Mouse (Mus musculus): ENCODE results near the gene Gdf10. TPM values are rescaled to one million over a fixed set of nuclear protein-coding genes. Genes with fewer than 3 reads are reported as not detected.

Gene Gdf10
- polyA plus RNA-seq, 1 experiment from 2014 or later = 2.5 TPM

- Histone ChIP-seq H3K4me2 (no peak overlapping the region), H3K36me3 (replicated peaks) (no peaks in the 10 kb centered on the region), H3K9me3 (no peaks in the 10 kb centered on the region), H3K9ac (no peak overlapping the region), H3K27me3 (no peaks in the 10 kb centered on the region), H3K4me3 (replicated peaks) (no peak overlapping the region), H3K27ac (no peak overlapping the region), H3K4me1 (no peaks in the 10 kb centered on the region)
- ATAC-seq (ENCODE audit: low FRiP score) = no peak
- 86% methylated on average over 1 of the region's 1 CpGs for WGBS
Measured at GRCm38 (mm10) chr14:33903199-33903598, 20.2 kb upstream of the Gdf10 start.

GRCm38 (mm10) chr14:33904851-33905250, 18.5 kb upstream of the Gdf10 start:
- Histone ChIP-seq H3K4me1 (no peaks in the 10 kb centered on the region), H3K36me3 (replicated peaks) (no peaks in the 10 kb centered on the region), H3K4me2 (no peak overlapping the region), H3K9me3 (no peaks in the 10 kb centered on the region), H3K27me3 (no peaks in the 10 kb centered on the region), H3K27ac (no peak overlapping the region), H3K9ac (no peak overlapping the region), H3K4me3 (replicated peaks) (no peak overlapping the region)
- no peak for ATAC-seq (ENCODE audit: low FRiP score)

GRCm38 (mm10) chr14:33913727-33914126, 9.7 kb upstream of the Gdf10 start:
- WGBS = 31% methylated on average over 3 of the region's 3 CpGs
- H3K27me3 ChIP-seq = peaks cover 21% of the 10 kb centered on the region

GRCm38 (mm10) chr14:33914206-33914605, 9.2 kb upstream of the Gdf10 start:
- ATAC-seq (ENCODE audit: low FRiP score) = no peak
- peaks cover 26% of the 10 kb centered on the region for H3K27me3 ChIP-seq
- H3K9me3 ChIP-seq = no peaks in the 10 kb centered on the region
- H3K4me1 ChIP-seq = 0 out of 2 replicates have a peak, but pooled peaks cover 9% of the 10 kb centered on the region
- H3K4me2 ChIP-seq = no peak overlapping the region
- WGBS = 85% methylated on average over 9 of the region's 9 CpGs
- H3K27ac ChIP-seq = no peak overlapping the region
- no peaks in the 10 kb centered on the region for H3K36me3 ChIP-seq (replicated peaks)
- H3K9ac ChIP-seq = no peak overlapping the region
- no peak overlapping the region for H3K4me3 ChIP-seq (replicated peaks)

More at GRCm38 (mm10) chr14:33913727-33914126, 9.7 kb upstream of the Gdf10 start:
- Histone ChIP-seq H3K9me3 (no peaks in the 10 kb centered on the region), H3K36me3 (replicated peaks) (no peaks in the 10 kb centered on the region), H3K4me1 (0 out of 2 replicates have a peak, but pooled peaks cover 4% of the 10 kb centered on the region), H3K9ac (no peak overlapping the region), H3K27ac (no peak overlapping the region), H3K4me2 (no peak overlapping the region), H3K4me3 (replicated peaks) (no peak overlapping the region)
- ATAC-seq (ENCODE audit: low FRiP score) = no peak

GRCm38 (mm10) chr14:33920727-33921559, 2.4 kb upstream of the Gdf10 start:
- peak; percentile 44 for ATAC-seq (ENCODE audit: low FRiP score)

GRCm38 (mm10) chr14:33922771-33923167, 618 bp upstream of the Gdf10 start:
- Histone ChIP-seq H3K9me3 (no peaks in the 10 kb centered on the region), H3K9ac (peak overlapping the region; percentile 61; the same call in 1 of the 2 replicates), H3K36me3 (replicated peaks) (no peaks in the 10 kb centered on the region), H3K4me2 (peak overlapping the region; percentile 97), H3K4me3 (replicated peaks) (peak overlapping the region; percentile 65), H3K27me3 (peaks cover 78% of the 10 kb centered on the region), H3K4me1 (peaks cover 43% of the 10 kb centered on the region), H3K27ac (no peak overlapping the region)
- WGBS = 6% methylated on average over 8 of the region's 8 CpGs
- no peak for ATAC-seq (ENCODE audit: low FRiP score)

More at GRCm38 (mm10) chr14:33920727-33921559, 2.4 kb upstream of the Gdf10 start:
- no peak overlapping the region for H3K4me3 ChIP-seq (replicated peaks)
- no peaks in the 10 kb centered on the region for H3K9me3 ChIP-seq
- H3K4me2 ChIP-seq = 0 out of 2 replicates have a peak overlapping the region, but pooled peaks have one; percentile 1
- no peak overlapping the region for H3K27ac ChIP-seq
- H3K9ac ChIP-seq = no peak overlapping the region
- no peaks in the 10 kb centered on the region for H3K36me3 ChIP-seq (replicated peaks)
- H3K27me3 ChIP-seq = peaks cover 82% of the 10 kb centered on the region
- WGBS = 6% methylated on average over 14 of the region's 14 CpGs
- peaks cover 43% of the 10 kb centered on the region for H3K4me1 ChIP-seq

- H3K4me3 ChIP-seq (replicated peaks) = no peak overlapping the region
- H3K27ac ChIP-seq = no peak overlapping the region
- H3K4me2 ChIP-seq = no peak overlapping the region
- H3K27me3 ChIP-seq = peaks cover 16% of the 10 kb centered on the region
- no peaks in the 10 kb centered on the region for H3K4me1 ChIP-seq
- WGBS = 61% methylated on average over 17 of the region's 17 CpGs
- no peak for ATAC-seq (ENCODE audit: low FRiP score)
- no peaks in the 10 kb centered on the region for H3K36me3 ChIP-seq (replicated peaks)
- no peaks in the 10 kb centered on the region for H3K9me3 ChIP-seq
- H3K9ac ChIP-seq = no peak overlapping the region
Measured at GRCm38 (mm10) chr14:33931853-33932252, 8.5 kb downstream of the Gdf10 start.

- Histone ChIP-seq H3K4me3 (replicated peaks) (no peak overlapping the region), H3K4me2 (no peak overlapping the region), H3K27me3 (peaks cover 16% of the 10 kb centered on the region), H3K27ac (no peak overlapping the region), H3K4me1 (no peaks in the 10 kb centered on the region), H3K36me3 (replicated peaks) (no peaks in the 10 kb centered on the region), H3K9ac (no peak overlapping the region), H3K9me3 (no peaks in the 10 kb centered on the region)
- ATAC-seq (ENCODE audit: low FRiP score) = peak; percentile 27; the same call in 1 of the 2 replicates
- WGBS = 68% methylated on average over 10 of the region's 10 CpGs
Measured at GRCm38 (mm10) chr14:33932935-33933703, 9.7 kb downstream of the Gdf10 start.

GRCm38 (mm10) chr14:33933778-33934317, 10.5 kb downstream of the Gdf10 start:
- H3K36me3 ChIP-seq (replicated peaks) = no peaks in the 10 kb centered on the region
- ATAC-seq (ENCODE audit: low FRiP score) = no peak
- H3K4me2 ChIP-seq = no peak overlapping the region
- H3K4me3 ChIP-seq (replicated peaks) = no peak overlapping the region
- H3K27me3 ChIP-seq = peaks cover 16% of the 10 kb centered on the region
- no peaks in the 10 kb centered on the region for H3K9me3 ChIP-seq
- H3K4me1 ChIP-seq = no peaks in the 10 kb centered on the region
- 38% methylated on average over 5 of the region's 5 CpGs for WGBS
- no peak overlapping the region for H3K27ac ChIP-seq
- H3K9ac ChIP-seq = no peak overlapping the region

- no peak overlapping the region for H3K27ac ChIP-seq
- H3K27me3 ChIP-seq = no peaks in the 10 kb centered on the region; the same call in 1 of the 2 replicates
- no peaks in the 10 kb centered on the region for H3K9me3 ChIP-seq
- WGBS = 32% methylated on average over 9 of the region's 9 CpGs
- 0 out of 2 replicates have a peak, but pooled peaks have one; percentile 33 for ATAC-seq (ENCODE audit: low FRiP score)
- H3K4me2 ChIP-seq = peak overlapping the region; percentile 41
- H3K4me3 ChIP-seq (replicated peaks) = no peak overlapping the region
- H3K36me3 ChIP-seq (replicated peaks) = no peaks in the 10 kb centered on the region
- H3K4me1 ChIP-seq = no peaks in the 10 kb centered on the region
- H3K9ac ChIP-seq = no peak overlapping the region
Measured at GRCm38 (mm10) chr14:33939117-33939516, 15.7 kb downstream of the Gdf10 start.

GRCm38 (mm10) chr14:33940739-33941138, 17.4 kb downstream of the Gdf10 start, which contains the start of gene Gdf2:
TSS of gene Gdf2 (plus strand) at chr14:33941039.
- Histone ChIP-seq H3K36me3 (replicated peaks) (no peaks in the 10 kb centered on the region), H3K4me3 (replicated peaks) (no peak within 1 kb of the TSS), H3K9ac (no peak within 1 kb of the TSS), H3K4me1 (no peaks in the 10 kb centered on the region), H3K27me3 (no peaks in the 10 kb centered on the region; the same call in 1 of the 2 replicates), H3K27ac (no peak within 1 kb of the TSS), H3K4me2 (no peak within 1 kb of the TSS), H3K9me3 (no peaks in the 10 kb centered on the region)
- WGBS = 84% methylated on average over 8 of the region's 8 CpGs
- ATAC-seq (ENCODE audit: low FRiP score) = no peak

GRCm38 (mm10) chr14:33942222-33942621, 18.8 kb downstream of the Gdf10 start:
- H3K36me3 ChIP-seq (replicated peaks) = no peaks in the 10 kb centered on the region
- H3K27ac ChIP-seq = no peak overlapping the region
- WGBS = 83% methylated on average over 5 of the region's 5 CpGs
- H3K4me1 ChIP-seq = no peaks in the 10 kb centered on the region
- H3K4me2 ChIP-seq = no peak overlapping the region
- no peak for ATAC-seq (ENCODE audit: low FRiP score)
- no peak overlapping the region for H3K9ac ChIP-seq
- no peak overlapping the region for H3K4me3 ChIP-seq (replicated peaks)
- H3K9me3 ChIP-seq = no peaks in the 10 kb centered on the region
- no peaks in the 10 kb centered on the region; the same call in 1 of the 2 replicates for H3K27me3 ChIP-seq
